7 mouse cellular contexts compared by ENCODE assay signal in the genomic region with DNA sequence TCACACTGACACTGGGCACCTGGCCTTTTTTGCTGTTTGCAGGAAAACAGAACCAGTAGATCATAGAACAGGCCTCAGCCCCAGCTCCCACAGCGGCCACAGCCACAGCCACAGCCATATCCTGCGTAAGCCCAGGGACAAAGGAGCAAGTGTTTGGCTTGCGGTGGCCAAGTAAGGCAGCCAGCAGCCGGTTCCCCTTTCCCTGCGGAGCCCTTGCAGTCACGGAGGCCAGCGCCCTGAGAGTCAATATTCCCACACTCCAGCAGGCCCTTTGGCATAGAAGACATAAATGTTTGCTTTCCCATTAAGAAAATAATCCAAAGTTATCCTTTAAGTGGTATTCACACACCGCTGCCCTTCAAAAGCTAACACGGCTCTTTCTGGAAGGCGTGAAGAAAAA.
DNase-seq lines count a peak whose midpoint lies in the region; ATAC-seq and TF ChIP-seq lines count a peak whose summit lies in the region.

No protein-coding gene starts in this region.

- H3K9ac ChIP-seq in neural tube, embryonic 11.5 days (ENCODE audit: low read length): no peak overlapping the region
- H3K9ac ChIP-seq in heart, adult 2 months (ENCODE audit: low read depth, low read length): no peak overlapping the region

- no peak overlapping the region for H3K27ac ChIP-seq in neural tube, embryonic 11.5 days (ENCODE audit: low read depth, low read length)
- H3K27ac ChIP-seq in heart, adult 2 months: no peak overlapping the region; the same call in 1 of the 2 replicates
- peak overlapping the region; percentile 64 for H3K27ac ChIP-seq in limb, embryonic 10.5 days

- DNase-seq in neural tube, embryonic 11.5 days (ENCODE audit: low spot score): peak; percentile 23
- no peak for DNase-seq in neural tube, embryonic 10.5 days (ENCODE audit: extremely low spot score, low spot score)
- peak; percentile 60 to 65 for DNase-seq in heart, adult 2 months
- no peak for DNase-seq in limb, embryonic 10.5 days (ENCODE audit: low spot score)
- no peak for DNase-seq in urinary bladder, postnatal 10 days (ENCODE audit: low spot score)
- no peak for DNase-seq in left cerebral cortex, postnatal 25 days (ENCODE audit: low spot score in 2 of 2)
- no peak for DNase-seq in urinary bladder, adult 2 months (ENCODE audit: low spot score)

- no peaks in the 10 kb centered on the region for H3K36me3 ChIP-seq in neural tube, embryonic 11.5 days (ENCODE audit: control insufficient read depth, insufficient read depth, low read length)
- H3K36me3 ChIP-seq in heart, adult 2 months (ENCODE audit: control insufficient read depth, insufficient read depth, low read length): no peaks in the 10 kb centered on the region
- H3K36me3 ChIP-seq in limb, embryonic 10.5 days: no peaks in the 10 kb centered on the region

- no peak overlapping the region for H3K4me2 ChIP-seq in neural tube, embryonic 11.5 days (ENCODE audit: low read depth)

- peaks cover 23% of the 10 kb centered on the region for H3K4me1 ChIP-seq in neural tube, embryonic 11.5 days (ENCODE audit: control insufficient read depth, insufficient read depth, low read length)
- H3K4me1 ChIP-seq in heart, adult 2 months (ENCODE audit: control insufficient read depth, insufficient read depth, low read length): peaks cover 15% of the 10 kb centered on the region
- peaks cover 26% of the 10 kb centered on the region for H3K4me1 ChIP-seq in limb, embryonic 10.5 days

- no peak for TF ChIP-seq POLR2A in heart, adult 2 months (IDR thresholded peaks at IDR 0.05; ENCODE audit: insufficient read depth, low read depth, low read length)

- TF ChIP-seq EP300 in heart, adult 2 months (IDR thresholded peaks at IDR 0.05; ENCODE audit: insufficient read depth, low read depth, low read length): no peak

- H3K79me2 ChIP-seq in heart, adult 2 months (replicated peaks; ENCODE audit: control insufficient read depth, insufficient read depth, low read length): no peaks in the 10 kb centered on the region

- no peak for TF ChIP-seq CTCF in heart, adult 2 months (IDR thresholded peaks at IDR 0.05)

- no peaks in the 10 kb centered on the region for H3K27me3 ChIP-seq in neural tube, embryonic 11.5 days (ENCODE audit: control insufficient read depth, insufficient read depth, low read length)
- H3K27me3 ChIP-seq in heart, adult 2 months (ENCODE audit: control insufficient read depth, insufficient read depth, low read length): no peaks in the 10 kb centered on the region
- no peaks in the 10 kb centered on the region for H3K27me3 ChIP-seq in limb, embryonic 10.5 days (ENCODE audit: low read depth, poor library complexity, severe bottlenecking)

- 67% methylated on average over 10 of the region's 10 CpGs for WGBS in neural tube, embryonic 11.5 days
- 68% methylated on average over 10 of the region's 10 CpGs for WGBS in heart, adult 2 months
- WGBS in limb, embryonic 10.5 days: 87% methylated on average over 10 of the region's 10 CpGs

- intact Hi-C loops in heart, adult 2 months (cut with DNase I): loop anchor here (5.0 kb wide), 1 partner anchor 44 kb away; no protein-coding TSS in a partner anchor
- intact Hi-C loops in left cerebral cortex, postnatal 25 days (cut with DNase I): no loop called here

- H3K4me3 ChIP-seq in neural tube, embryonic 11.5 days (ENCODE audit: low read depth, low read length): no peak overlapping the region
- H3K4me3 ChIP-seq in heart, adult 2 months: no peak overlapping the region
- no peak overlapping the region for H3K4me3 ChIP-seq in limb, embryonic 10.5 days

- H3K9me3 ChIP-seq in neural tube, embryonic 11.5 days (ENCODE audit: control insufficient read depth, low read length): no peaks in the 10 kb centered on the region
- H3K9me3 ChIP-seq in limb, embryonic 10.5 days (replicated peaks): no peaks in the 10 kb centered on the region

- ATAC-seq in neural tube, embryonic 11.5 days (ENCODE audit: insufficient read depth, low FRiP score, low TSS enrichment): no peak

Comparison
In these comparisons a context has a peak if more than half of its experiments do, and no peak if none do; other contexts are left out.
1. DNase-seq: peak in neural tube, embryonic 11.5 days (single experiment) and heart, adult 2 months (2 of 2); none in neural tube, embryonic 10.5 days (single experiment), limb, embryonic 10.5 days (single experiment), urinary bladder, postnatal 10 days (single experiment), left cerebral cortex, postnatal 25 days (0 of 2) and urinary bladder, adult 2 months (single experiment).